In the genomic region with DNA sequence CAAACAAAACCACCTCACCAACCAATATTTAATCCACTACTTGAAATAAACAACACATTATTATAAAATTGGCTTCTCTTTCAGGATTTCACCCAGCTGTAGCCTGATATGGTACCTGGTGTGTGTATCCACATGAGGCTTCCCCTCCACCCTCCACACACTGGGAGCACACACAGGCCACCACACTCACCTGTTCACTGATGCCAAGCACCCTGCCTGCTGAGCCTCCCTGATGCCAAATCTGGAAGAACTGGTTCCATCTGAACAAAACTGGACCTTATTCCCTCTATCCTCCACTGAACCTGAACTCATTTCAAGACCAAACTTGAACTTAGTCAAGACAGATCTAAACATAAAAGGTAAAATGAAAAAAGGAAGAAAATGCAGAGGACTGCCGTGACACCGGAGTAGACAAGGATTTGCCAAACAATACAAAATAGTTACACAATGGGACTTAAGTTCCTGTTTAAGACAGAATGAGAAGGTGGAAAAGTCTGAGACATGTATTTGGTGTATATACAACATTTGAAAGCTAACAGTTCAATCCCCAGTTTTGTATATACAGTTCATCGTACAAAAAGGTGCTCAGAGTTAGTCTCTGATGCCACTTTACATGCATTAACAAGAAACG, we compare ENCODE assay signal across 21 mouse cellular contexts. TPM values are rescaled to one million over a fixed set of nuclear protein-coding genes. Genes with fewer than 3 reads are reported as not detected.
"Had no signal": no experiment of that assay in that cellular context is flagged by ENCODE, and none has a peak within 500 bp of the region (broad histone marks: within the 10 kb centered on the region; RNA-seq: fewer than 3 reads in every experiment).

No protein-coding gene starts in this region.

- H3K27me3 ChIP-seq: limb, embryonic 15.5 days; liver, embryonic 13.5 days; midbrain, embryonic 15.5 days; neural tube, embryonic 13.5 days; stomach, embryonic 15.5 days had no signal

- H3K27ac ChIP-seq: limb, embryonic 15.5 days; liver, embryonic 13.5 days; midbrain, embryonic 10.5 days; midbrain, embryonic 15.5 days; neural tube, embryonic 13.5 days; stomach, embryonic 15.5 days had no signal

- DNase-seq: layer of hippocampus, adult 9-11 months; layer of hippocampus, postnatal 36 days; liver, embryonic 13.5 days; lung, adult 18-20 months; right cerebral cortex, postnatal 14 days; thymus, adult 2 months; thymus, postnatal 25 days had no signal

- H3K4me1 ChIP-seq: limb, embryonic 15.5 days; liver, embryonic 13.5 days; midbrain, embryonic 10.5 days; midbrain, embryonic 15.5 days; neural tube, embryonic 13.5 days; stomach, embryonic 15.5 days had no signal

- H3K4me3 ChIP-seq: limb, embryonic 15.5 days; liver, embryonic 13.5 days; midbrain, embryonic 10.5 days; midbrain, embryonic 15.5 days; neural tube, embryonic 13.5 days; stomach, embryonic 15.5 days had no signal

- H3K4me2 ChIP-seq: limb, embryonic 15.5 days; liver, embryonic 13.5 days; midbrain, embryonic 15.5 days; neural tube, embryonic 13.5 days; stomach, embryonic 15.5 days had no signal

- H3K9me3 ChIP-seq: limb, embryonic 15.5 days; liver, embryonic 13.5 days; midbrain, embryonic 10.5 days; midbrain, embryonic 15.5 days; neural tube, embryonic 13.5 days; stomach, embryonic 15.5 days had no signal

- ATAC-seq: intestine, embryonic 16.5 days; midbrain, embryonic 15.5 days had no signal

- H3K9ac ChIP-seq: limb, embryonic 15.5 days; liver, embryonic 13.5 days; midbrain, embryonic 15.5 days; neural tube, embryonic 13.5 days; stomach, embryonic 15.5 days had no signal

RNA-seq across cellular contexts. Expression of gene E130116L18Rik, which starts 45.4 kb away (rescaled TPM):
- total RNA-seq: layer of hippocampus, adult 18-20 months; layer of hippocampus, postnatal 36 days; left cerebral cortex, adult 8-10 months; left cerebral cortex, postnatal 25 days had no signal
- polyA plus RNA-seq: intestine, embryonic 16.5 days; limb, embryonic 11.5 days; limb, embryonic 15.5 days; liver, embryonic 13.5 days; lung, embryonic 16.5 days; midbrain, embryonic 10.5 days; neural tube, embryonic 13.5 days; spleen, adult 2 months; stomach, embryonic 15.5 days; testis, adult 2 months; thymus, adult 2 months; urinary bladder, adult 2 months had no signal
